Mouse (Mus musculus): ENCODE results near the gene Hist1h4n.
"Not testable (repeated sequence)": the region's sequence is repeated elsewhere in the genome, so short reads cannot be mapped to it uniquely, and the experiment has no call there.

The Hist1h4n gene

DNA sequence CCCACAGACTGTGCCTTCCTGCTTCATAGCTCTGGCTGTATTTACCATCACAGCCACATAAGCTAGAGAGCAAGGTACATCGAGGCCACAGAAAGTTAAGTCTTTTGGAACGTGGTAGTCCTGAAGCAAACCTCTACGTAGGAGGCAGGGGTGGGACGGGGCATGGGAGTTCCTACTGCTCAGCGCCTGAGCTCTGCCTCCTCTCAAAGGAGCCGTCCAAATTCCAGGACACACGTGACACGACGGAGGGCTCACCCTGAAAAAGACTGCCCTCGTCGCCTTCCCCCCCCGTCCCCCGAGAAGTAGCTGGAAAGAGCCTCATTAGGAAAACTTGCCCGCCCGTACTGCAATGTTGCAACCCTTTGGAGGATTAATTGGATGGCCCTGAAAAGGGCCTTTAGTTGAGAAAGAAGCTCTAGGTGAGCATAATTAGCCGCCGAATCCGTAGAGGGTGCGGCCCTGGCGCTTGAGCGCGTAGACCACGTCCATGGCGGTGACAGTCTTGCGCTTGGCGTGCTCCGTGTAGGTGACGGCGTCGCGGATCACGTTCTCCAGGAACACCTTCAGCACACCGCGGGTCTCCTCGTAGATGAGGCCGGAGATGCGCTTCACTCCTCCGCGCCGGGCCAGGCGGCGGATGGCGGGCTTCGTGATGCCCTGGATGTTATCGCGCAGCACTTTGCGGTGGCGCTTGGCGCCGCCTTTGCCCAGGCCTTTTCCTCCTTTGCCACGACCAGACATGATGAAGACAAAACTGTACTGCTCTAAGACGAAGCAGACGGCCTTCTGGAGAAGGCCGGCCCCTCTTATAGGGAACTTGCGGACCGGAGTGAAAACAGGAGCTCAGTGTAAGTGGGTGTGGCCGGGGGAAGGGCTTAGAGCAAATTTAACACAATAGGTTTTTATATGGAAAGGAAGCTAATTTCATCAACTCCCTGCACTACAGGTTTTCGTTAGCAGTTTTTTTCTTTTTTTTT is at the start of gene Hist1h4n:
Gene Hist1h4n (minus strand): TSS at position 779 of the 977 bp plus-strand sequence.
- DNase-seq (ENCODE audit: low spot score in 2 of 2): peak; percentile 36 to 56

DNA sequence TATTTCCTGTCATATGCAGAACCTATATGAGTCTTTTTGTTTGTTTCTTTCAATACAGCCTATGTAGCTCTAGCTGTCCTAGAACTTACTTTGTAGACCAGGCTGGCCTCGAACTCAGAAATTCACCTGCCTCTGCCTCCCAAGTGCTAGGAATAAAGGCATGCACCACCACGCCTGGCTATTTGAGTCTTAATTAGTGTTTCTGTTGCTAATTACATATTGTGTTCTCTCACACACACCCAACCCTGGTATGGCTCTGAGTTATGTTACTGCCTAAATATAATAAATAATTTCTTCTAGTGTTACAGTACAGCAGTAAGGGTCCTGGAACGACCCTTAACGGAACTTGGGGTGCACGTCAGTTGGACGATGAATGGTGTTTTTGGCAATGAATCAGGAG is 48.7 kb upstream of the Hist1h4n start:
- no peak for DNase-seq (ENCODE audit: low spot score in 2 of 2)

DNA sequence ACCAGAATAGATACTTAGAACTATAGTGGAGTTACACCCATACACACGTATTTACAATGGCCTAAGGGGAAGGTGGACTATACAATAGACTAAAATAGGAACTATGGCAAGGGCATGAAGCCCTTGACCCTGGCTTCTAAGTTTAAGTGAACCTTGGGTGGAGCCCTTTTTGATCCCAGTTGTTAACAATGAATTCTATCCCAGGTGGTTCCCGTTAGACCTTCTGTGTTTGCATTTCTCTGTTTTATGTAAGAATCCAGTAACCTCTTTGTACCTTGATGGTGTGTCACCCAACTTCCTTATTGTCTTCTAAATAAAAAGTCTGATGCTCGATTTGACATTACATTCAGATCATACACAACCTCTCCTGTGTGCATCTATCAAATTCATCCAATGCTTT is 33.5 kb upstream of the Hist1h4n start:
- DNase-seq (ENCODE audit: low spot score in 2 of 2): not testable (repeated sequence)

DNA sequence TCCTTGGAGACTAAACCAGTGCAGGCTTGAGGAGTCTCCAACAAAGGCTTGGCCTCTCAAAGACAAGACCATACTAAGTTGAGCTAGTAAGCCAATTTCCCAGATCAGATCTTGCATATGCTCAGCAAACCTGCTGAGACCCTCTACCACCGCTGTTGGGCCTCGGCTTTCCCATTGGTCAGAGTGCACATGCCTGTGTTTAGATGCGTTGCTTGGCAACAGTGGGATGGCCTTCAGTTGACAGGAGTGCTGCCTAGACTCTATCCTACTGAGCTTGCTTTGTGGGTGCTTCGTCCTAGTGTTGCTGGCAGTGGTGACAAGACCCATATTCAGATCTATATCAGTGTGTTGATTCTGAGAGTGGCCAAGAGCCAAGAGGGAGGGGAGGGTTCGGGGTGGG is 29.6 kb upstream of the Hist1h4n start:
- no peak for DNase-seq (ENCODE audit: low spot score in 2 of 2)

DNA sequence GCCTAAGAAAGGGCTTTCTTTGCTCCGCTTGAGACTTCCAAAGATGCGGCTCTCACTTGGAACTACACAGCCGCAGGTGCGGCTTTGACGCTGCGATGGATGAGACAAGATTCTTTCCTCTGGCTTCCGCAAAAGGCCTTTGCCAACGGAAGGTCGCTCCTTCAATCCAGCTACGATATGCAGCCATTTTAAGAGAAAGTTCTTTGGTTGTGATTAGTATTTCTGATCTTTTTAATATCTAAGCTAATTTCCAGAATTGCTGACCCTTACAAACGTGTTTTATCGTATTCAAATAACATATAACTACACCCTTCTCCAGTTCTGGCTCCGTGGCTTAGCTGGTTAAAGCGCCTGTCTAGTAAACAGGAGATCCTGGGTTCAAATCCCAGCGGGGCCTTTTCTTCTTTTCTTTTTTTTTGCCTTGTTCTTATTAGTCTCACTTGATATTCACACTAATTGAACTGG is 23.7 kb upstream of the Hist1h4n start:
- peak; percentile 53 to 79 for DNase-seq (ENCODE audit: low spot score in 2 of 2)

DNA sequence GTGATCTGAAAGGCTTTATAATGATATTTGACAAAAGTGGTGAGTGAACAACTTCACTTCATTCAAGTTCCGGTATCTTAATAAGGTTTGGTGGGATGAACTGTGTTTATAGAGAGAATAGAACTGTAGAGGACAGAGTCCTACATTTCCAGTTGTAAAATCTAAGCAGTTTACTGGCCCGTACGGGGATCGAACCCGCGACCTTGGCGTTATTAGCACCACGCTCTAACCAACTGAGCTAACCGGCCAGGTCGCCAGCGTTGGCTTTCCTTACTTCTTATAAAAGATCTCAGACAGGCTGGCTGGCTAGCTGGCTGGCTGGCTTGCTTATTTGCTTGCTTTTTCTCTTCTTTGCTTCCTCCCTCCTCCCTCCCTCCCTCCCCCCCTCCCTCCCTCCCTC is 23.1 kb upstream of the Hist1h4n start:
- peak; percentile 93 for DNase-seq (ENCODE audit: low spot score in 2 of 2)

DNA sequence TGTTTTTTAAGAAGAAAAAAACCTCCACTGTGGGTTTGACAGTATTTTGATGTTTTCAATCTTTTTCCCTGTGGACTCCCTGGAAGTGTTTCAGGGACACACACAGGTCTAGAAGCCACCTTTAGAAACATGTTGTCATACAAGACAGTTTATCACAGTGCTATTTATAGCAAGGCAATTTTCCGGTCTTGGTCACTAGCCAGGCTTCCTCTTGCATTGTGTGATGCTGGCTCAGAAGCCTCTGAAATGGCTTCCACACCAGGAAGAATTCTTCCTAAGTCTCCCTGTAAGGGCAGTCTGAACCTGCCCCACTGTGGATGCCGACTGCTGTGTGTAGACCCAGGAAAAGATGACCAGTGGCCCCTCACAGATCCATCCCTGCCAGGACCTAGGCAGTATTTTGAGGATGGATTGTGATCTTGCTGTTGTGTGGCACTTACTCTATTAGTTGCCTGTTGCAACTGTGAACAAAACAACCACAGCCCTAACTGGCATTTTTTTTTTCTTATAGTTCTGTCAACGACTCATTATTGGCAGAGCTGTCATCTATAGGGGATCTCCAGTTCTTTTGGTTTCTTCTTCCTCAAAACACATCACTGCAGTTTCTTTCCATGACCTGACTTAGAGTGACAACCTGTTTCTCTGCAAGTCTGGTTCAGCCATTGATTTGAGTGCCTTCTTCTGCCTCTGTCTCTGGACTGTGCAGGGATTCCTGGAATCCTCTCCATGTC is 20.4 kb upstream of the Hist1h4n start:
- no peak for DNase-seq (ENCODE audit: low spot score in 2 of 2)

DNA sequence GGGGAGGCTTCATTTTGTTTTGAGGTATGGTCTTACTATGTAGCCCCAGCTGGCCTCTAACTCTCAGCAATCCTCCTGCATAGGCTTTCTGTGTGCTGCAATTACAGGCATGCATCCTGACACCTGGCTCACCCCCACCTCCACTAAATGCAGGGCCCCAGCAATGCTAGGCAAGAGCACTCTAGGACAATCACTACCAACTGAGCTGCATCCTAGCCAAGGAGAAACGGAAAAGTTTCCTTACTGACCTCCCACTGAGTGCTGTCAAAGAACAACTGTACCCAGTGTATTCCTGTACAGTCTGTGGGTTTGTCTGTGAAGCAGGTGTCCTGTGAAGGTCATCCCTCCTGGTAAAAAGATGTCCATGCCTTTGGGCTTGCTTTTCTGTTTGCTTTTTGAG is 18.7 kb upstream of the Hist1h4n start:
- DNase-seq (ENCODE audit: low spot score in 2 of 2): not testable (repeated sequence)

DNA sequence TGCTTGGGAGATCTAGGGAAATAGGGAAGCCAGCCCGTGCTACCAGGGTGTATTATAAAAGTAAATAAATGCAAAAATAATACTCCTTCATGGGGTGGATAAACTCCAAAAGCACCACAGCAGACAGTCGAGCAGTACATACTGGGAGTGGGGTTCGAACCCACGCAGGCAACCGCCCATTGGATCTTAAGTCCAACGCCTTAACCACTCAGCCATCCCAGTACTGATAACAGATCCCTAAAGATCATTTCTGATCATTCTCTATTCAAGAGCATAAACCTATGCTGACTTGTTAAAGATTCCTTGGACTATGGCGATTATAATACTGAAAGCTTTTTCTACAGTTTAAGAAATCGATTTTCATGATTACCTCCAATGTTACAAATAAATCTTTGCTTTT is 15.9 kb upstream of the Hist1h4n start:
- DNase-seq (ENCODE audit: low spot score in 2 of 2): no peak

DNA sequence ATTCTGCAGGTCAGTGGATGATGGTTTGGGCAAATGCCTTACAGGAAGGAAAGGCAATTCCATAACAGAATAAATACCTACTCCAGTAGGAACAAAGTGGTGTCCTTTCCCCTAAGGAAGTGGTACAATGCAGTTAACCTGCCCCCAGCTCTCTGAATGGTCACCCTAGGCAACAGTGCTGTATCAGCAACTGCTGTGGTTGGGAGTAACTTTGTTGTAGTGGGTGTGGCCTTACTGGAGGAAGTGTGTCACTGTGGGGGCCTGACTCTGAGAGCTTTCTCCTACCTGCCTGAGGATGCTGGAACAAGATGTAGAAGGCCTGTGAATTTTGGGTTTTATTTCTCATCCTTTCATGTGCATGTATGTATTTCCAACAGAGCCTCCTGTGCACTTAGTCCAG is 14.4 kb upstream of the Hist1h4n start:
- DNase-seq (ENCODE audit: low spot score in 2 of 2): not testable (repeated sequence)

DNA sequence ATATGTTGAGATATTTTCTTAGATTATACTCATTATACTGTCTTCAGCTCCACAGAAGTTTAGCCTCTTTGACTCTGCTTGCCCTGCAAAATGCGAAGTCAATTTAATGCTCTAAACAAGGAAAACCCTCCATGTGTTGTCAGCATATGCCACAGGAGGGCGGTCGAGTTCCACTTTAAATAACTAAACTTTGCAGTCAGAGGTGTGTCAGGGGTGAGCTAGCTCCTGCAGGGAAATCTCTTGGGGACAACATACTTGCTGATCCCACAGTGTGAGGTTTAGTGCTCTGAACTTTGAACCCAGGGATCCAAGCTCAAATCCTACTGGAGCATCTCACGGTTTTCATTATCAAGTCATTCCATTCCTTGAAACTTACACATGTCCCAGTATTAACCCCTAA is 8.5 kb upstream of the Hist1h4n start:
- DNase-seq (ENCODE audit: low spot score in 2 of 2): not testable (repeated sequence)

DNA sequence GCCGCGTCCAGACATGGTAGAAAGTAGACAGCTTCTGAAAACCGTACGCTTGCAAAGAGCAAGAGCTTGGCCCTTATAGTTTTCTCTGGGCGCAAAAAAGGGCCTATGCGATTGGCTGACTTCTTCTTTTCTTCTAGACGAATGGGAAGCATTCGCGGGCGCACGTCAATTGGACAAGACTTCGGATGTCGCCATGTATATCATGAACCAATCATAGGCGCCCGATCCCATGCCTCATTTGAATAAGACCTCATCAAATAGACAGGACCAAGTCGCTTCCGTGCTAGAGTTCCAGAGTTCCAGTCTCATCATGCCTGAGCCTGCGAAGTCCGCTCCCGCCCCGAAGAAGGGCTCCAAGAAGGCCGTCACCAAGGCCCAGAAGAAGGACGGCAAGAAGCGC is 1.5 kb upstream of the Hist1h4n start, which contains the start of the genes Hist1h2ap and Hist1h2br:
Gene Hist1h2ap (minus strand): TSS at position 47 of the 400 bp plus-strand sequence.
Gene Hist1h2br (plus strand): TSS at position 283 of the 400 bp plus-strand sequence.
- DNase-seq (ENCODE audit: low spot score in 2 of 2): not testable (repeated sequence)

DNA sequence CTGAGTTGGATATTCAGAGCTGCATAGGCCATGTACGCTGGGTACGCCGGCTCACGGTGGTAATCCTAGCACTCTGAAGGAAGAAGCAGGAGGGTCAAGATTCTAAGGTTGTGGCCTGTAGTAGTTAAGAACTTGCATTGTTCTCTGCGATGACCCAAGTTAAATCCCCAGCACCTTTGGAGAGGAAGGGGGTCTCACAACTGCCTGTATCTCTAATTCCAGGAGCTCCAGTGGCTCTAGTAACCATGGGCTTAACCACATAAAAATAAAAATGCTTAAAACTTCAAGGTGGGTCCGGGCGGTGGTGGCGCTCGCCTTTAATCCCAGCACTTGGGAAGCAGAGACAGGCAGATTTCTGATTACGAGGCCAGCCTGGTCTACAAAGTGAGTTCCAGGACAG is 1.7 kb downstream of the Hist1h4n start:
- no peak for DNase-seq (ENCODE audit: low spot score in 2 of 2)

DNA sequence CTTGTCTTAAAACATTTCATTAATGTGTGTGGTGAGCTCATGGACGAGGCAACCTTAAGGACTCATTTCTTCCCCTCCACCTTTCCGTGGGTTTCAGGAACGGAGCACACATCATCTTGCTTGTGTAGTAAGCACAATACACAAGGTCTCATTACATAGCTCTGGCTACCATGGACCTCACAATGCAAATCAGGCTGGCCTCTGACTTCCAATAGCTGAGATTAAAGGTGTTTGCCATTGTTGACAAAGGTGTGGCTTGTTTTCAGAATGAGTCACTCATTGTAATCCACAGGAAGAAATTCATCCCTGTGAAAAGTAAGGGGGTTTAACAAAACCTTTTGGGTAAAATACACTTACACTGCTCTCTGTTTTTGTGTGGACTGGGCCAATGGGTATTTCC is 3.5 kb downstream of the Hist1h4n start:
- no peak for DNase-seq (ENCODE audit: low spot score in 2 of 2)

DNA sequence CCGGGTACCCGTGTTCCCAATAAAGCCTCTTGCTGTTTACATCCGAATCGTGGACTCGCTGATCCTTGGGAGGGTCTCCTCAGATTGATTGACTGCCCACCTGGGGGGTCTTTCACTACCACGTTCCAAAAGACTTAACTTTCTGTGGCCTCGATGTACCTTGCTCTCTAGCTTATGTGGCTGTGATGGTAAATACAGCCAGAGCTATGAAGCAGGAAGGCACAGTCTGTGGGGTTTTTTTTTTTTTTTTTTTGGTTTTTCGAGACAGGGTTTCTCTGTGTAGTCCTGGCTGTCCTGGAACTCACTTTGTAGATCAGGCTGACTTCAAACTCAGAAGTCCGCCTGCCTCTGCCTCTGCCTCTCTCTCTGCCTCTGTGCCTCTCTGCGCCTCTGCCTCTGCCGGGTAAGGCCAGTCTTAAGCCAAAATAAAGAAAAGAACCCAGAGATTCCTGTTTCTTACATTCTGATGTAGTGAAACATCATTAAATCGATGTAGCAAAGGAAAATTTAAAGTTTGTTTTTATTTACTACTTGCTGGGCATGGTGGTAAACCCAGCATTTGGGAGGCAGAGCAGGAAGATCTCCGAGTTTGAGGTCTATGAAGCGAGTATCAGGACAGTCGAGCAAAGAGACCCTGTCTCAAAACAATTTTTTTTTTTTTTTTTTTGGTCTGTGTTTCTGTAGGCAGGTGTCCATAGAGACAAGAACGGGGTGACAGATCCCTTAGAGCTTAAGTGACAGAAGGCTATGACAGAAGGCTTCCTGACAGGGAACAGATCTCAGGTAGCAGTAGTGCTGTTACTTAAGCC is 11.7 kb downstream of the Hist1h4n start:
- not testable (repeated sequence) for DNase-seq (ENCODE audit: low spot score in 2 of 2)

DNA sequence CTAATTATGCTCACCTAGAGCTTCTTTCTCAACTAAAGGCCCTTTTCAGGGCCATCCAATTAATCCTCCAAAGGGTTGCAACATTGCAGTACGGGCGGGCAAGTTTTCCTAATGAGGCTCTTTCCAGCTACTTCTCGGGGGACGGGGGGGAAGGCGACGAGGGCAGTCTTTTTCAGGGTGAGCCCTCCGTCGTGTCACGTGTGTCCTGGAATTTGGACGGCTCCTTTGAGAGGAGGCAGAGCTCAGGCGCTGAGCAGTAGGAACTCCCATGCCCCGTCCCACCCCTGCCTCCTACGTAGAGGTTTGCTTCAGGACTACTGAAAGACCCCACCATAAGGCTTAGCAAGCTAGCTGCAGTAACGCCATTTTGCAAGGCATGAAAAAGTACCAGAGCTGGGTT is 19.9 kb downstream of the Hist1h4n start:
- DNase-seq (ENCODE audit: low spot score in 2 of 2): not testable (repeated sequence)

DNA sequence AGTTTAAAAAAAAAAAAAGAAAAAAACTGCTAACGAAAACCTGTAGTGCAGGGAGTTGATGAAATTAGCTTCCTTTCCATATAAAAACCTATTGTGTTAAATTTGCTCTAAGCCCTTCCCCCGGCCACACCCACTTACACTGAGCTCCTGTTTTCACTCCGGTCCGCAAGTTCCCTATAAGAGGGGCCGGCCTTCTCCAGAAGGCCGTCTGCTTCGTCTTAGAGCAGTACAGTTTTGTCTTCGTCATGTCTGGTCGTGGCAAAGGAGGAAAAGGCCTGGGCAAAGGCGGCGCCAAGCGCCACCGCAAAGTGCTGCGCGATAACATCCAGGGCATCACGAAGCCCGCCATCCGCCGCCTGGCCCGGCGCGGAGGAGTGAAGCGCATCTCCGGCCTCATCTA is 20.5 kb downstream of the Hist1h4n start, which contains the start of gene Hist1h4m:
Gene Hist1h4m (plus strand): TSS at position 208 of the 400 bp plus-strand sequence.
- peak; percentile 40 to 64 for DNase-seq (ENCODE audit: low spot score in 2 of 2)

DNA sequence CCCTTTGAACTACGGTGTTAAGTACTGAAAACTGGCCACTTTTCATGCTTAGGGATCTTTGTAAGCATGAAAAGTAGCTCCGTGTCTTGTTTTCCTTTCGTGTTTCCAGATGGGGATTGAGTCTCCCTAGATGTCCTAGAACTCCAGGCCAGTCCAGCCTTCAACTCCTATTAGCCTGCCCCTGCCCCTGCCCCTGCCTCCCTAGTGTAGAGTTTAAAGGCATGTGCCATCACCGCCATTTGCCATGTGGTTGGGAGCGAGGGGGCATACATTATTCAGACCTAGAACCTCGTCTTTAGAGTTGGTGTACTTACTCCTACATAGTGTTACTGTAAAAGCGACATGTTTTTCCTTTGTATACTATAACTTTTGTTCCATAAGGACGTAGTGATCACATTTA is 20.9 kb downstream of the Hist1h4n start:
- not testable (repeated sequence) for DNase-seq (ENCODE audit: low spot score in 2 of 2)

DNA sequence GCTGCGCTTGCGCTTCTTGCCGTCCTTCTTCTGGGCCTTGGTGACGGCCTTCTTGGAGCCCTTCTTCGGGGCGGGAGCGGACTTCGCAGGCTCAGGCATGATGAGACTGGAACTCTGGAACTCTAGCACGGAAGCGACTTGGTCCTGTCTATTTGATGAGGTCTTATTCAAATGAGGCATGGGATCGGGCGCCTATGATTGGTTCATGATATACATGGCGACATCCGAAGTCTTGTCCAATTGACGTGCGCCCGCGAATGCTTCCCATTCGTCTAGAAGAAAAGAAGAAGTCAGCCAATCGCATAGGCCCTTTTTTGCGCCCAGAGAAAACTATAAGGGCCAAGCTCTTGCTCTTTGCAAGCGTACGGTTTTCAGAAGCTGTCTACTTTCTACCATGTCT is 21.9 kb downstream of the Hist1h4n start, which contains the start of the genes Hist1h2bq and Hist1h2ao:
Gene Hist1h2bq (minus strand): TSS at position 125 of the 400 bp plus-strand sequence.
Gene Hist1h2ao (plus strand): TSS at position 393 of the 400 bp plus-strand sequence.
- DNase-seq (ENCODE audit: low spot score in 2 of 2): not testable (repeated sequence)

DNA sequence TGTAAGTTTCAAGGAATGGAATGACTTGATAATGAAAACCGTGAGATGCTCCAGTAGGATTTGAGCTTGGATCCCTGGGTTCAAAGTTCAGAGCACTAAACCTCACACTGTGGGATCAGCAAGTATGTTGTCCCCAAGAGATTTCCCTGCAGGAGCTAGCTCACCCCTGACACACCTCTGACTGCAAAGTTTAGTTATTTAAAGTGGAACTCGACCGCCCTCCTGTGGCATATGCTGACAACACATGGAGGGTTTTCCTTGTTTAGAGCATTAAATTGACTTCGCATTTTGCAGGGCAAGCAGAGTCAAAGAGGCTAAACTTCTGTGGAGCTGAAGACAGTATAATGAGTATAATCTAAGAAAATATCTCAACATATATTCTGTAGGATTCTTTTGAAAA is 28.9 kb downstream of the Hist1h4n start:
- DNase-seq (ENCODE audit: low spot score in 2 of 2): not testable (repeated sequence)

DNA sequence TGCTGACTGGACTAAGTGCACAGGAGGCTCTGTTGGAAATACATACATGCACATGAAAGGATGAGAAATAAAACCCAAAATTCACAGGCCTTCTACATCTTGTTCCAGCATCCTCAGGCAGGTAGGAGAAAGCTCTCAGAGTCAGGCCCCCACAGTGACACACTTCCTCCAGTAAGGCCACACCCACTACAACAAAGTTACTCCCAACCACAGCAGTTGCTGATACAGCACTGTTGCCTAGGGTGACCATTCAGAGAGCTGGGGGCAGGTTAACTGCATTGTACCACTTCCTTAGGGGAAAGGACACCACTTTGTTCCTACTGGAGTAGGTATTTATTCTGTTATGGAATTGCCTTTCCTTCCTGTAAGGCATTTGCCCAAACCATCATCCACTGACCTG is 34.8 kb downstream of the Hist1h4n start:
- not testable (repeated sequence) for DNase-seq (ENCODE audit: low spot score in 2 of 2)

Data from frontal cortex, postnatal 36 days (tissue).